Mouse (Mus musculus): ENCODE data around the gene Grcc10. TPM values are rescaled to one million over a fixed set of nuclear protein-coding genes. Genes with fewer than 3 reads are reported as not detected.

Grcc10 gene
- polyA plus RNA-seq, 1 experiment: 143 TPM

- TF ChIP-seq POLR2A (IDR thresholded peaks at IDR 0.05; ENCODE audit: low read depth, low read length): no peak
- no peak for TF ChIP-seq CTCF (IDR thresholded peaks at IDR 0.05; ENCODE audit: extremely low read depth, insufficient read length, insufficient replicate concordance, low read depth, low read length)
- Histone ChIP-seq H3K27me3 (ENCODE audit: control insufficient read depth, insufficient read depth, low read length) (no peaks in the 10 kb centered on the region), H3K36me3 (ENCODE audit: control insufficient read depth, insufficient read depth, low read length) (peaks cover 8% of the 10 kb centered on the region), H3K4me3 (ENCODE audit: low read depth, low read length) (peak overlapping the region; percentile 55; the same call in 1 of the 2 replicates), H3K27ac (ENCODE audit: insufficient read depth, low read depth, low read length) (peak overlapping the region; percentile 99), H3K4me1 (ENCODE audit: control insufficient read depth, insufficient read depth, insufficient read length, low read length) (peaks cover 19% of the 10 kb centered on the region)
- WGBS: 63% methylated on average over 3 of the region's 3 CpGs
Observed at GRCm38 (mm10) chr6:124741842-124742241, 668 bp upstream of the Grcc10 start.

- under 1% methylated on average over 29 of the region's 29 CpGs for WGBS
- Histone ChIP-seq H3K4me1 (ENCODE audit: control insufficient read depth, insufficient read depth, insufficient read length, low read length) (peaks cover 15% of the 10 kb centered on the region), H3K36me3 (ENCODE audit: control insufficient read depth, insufficient read depth, low read length) (peaks cover 8% of the 10 kb centered on the region), H3K4me3 (ENCODE audit: low read depth, low read length) (peak overlapping the region; percentile 74), H3K27me3 (ENCODE audit: control insufficient read depth, insufficient read depth, low read length) (no peaks in the 10 kb centered on the region), H3K27ac (ENCODE audit: insufficient read depth, low read depth, low read length) (peak overlapping the region; percentile 99)
- no peak for TF ChIP-seq POLR2A (IDR thresholded peaks at IDR 0.05; ENCODE audit: low read depth, low read length)
- peak; percentile 58; the same call in 1 of the 2 replicates for TF ChIP-seq CTCF (IDR thresholded peaks at IDR 0.05; ENCODE audit: extremely low read depth, insufficient read length, insufficient replicate concordance, low read depth, low read length)
Observed at GRCm38 (mm10) chr6:124740211-124740887, 825 bp downstream of the Grcc10 start.

DNA sequence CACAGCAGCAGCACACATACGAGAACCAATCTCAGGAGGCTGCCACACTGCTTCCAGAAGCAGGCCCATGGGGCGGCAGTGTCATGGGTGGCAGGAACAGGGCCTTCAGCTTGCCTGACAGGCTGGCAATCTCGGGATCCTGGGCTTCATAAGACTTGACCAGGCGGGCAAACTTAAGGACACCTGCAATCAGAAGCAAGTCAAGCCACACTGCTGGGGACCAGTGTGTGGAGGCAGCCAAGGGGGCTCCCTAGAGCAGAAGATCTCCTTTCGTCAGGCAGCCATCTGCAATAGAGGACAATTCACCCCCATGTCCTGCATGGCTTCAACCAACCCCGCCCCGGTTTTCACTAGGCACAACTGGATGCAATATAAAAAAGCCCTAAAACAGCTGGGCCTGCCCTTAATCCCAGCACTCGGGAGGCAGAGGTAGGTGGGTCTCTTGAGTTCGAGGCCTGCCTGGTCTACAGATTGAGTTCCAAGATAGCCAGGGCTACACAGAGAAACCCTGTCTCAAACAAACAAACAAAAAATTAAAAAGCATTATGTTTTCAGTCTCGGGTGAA lies 1.9 kb downstream of the Grcc10 start:
- H3K36me3 ChIP-seq (ENCODE audit: control insufficient read depth, insufficient read depth, low read length): peaks cover 7% of the 10 kb centered on the region
- 56% methylated on average over 10 of the region's 10 CpGs for WGBS
- peak overlapping the region; percentile 84 for H3K27ac ChIP-seq (ENCODE audit: insufficient read depth, low read depth, low read length)
- H3K4me3 ChIP-seq (ENCODE audit: low read depth, low read length): no peak overlapping the region
- H3K4me1 ChIP-seq (ENCODE audit: control insufficient read depth, insufficient read depth, insufficient read length, low read length): peaks cover 9% of the 10 kb centered on the region
- TF ChIP-seq CTCF (IDR thresholded peaks at IDR 0.05; ENCODE audit: extremely low read depth, insufficient read length, insufficient replicate concordance, low read depth, low read length): no peak
- TF ChIP-seq POLR2A (IDR thresholded peaks at IDR 0.05; ENCODE audit: low read depth, low read length): no peak
- no peaks in the 10 kb centered on the region for H3K27me3 ChIP-seq (ENCODE audit: control insufficient read depth, insufficient read depth, low read length)

DNA sequence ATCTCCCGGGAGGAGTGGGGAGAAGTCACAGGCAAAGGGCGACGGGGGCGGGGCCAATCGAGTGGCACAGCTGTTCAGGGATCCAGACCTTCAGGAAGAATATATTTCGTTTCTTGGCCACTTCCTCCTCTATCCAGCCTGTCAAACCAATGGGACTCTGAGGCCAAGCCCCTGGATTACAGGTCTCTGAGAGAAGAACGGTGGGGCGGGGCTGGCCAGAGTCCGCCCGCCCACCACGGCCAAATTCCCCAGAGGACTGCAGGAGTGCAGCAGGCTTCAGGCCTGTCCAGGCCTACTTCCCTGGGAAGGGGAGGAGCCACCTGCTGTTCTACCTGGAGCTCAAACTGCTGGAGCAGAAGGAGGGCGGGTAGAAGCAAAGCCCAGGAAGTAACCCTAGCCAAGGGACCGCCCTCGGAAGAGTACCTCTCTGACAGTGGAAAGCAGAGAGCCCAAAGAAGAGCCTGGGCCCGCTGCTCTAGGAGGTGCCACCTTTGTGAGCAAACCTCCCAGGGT lies 2.6 kb downstream of the Grcc10 start, which contains the start of gene Ptpn6:
Gene Ptpn6 (minus strand): TSS at position 204 of the 513 bp plus-strand sequence.
- peak within 1 kb of the TSS; percentile 48 for H3K4me3 ChIP-seq (ENCODE audit: low read depth, low read length)
- peaks cover 9% of the 10 kb centered on the region for H3K4me1 ChIP-seq (ENCODE audit: control insufficient read depth, insufficient read depth, insufficient read length, low read length)
- 0 out of 2 replicates have a peak, but pooled peaks have one; percentile 7 for TF ChIP-seq CTCF (IDR thresholded peaks at IDR 0.05; ENCODE audit: extremely low read depth, insufficient read length, insufficient replicate concordance, low read depth, low read length)
- TF ChIP-seq POLR2A (IDR thresholded peaks at IDR 0.05; ENCODE audit: low read depth, low read length): no peak; the same call in 1 of the 2 replicates
- H3K27ac ChIP-seq (ENCODE audit: insufficient read depth, low read depth, low read length): peak within 1 kb of the TSS; percentile 84
- WGBS: 7% methylated on average over 15 of the region's 15 CpGs
- H3K36me3 ChIP-seq (ENCODE audit: control insufficient read depth, insufficient read depth, low read length): peaks cover 7% of the 10 kb centered on the region
- H3K27me3 ChIP-seq (ENCODE audit: control insufficient read depth, insufficient read depth, low read length): no peaks in the 10 kb centered on the region

GRCm38 (mm10) chr6:124737040-124737439 lies 4.1 kb downstream of the Grcc10 start:
- WGBS: 88% methylated on average over 11 of the region's 11 CpGs
- no peak for TF ChIP-seq CTCF (IDR thresholded peaks at IDR 0.05; ENCODE audit: extremely low read depth, insufficient read length, insufficient replicate concordance, low read depth, low read length)
- no peak for TF ChIP-seq POLR2A (IDR thresholded peaks at IDR 0.05; ENCODE audit: low read depth, low read length)
- Histone ChIP-seq H3K27me3 (ENCODE audit: control insufficient read depth, insufficient read depth, low read length) (no peaks in the 10 kb centered on the region), H3K36me3 (ENCODE audit: control insufficient read depth, insufficient read depth, low read length) (no peaks in the 10 kb centered on the region), H3K4me1 (ENCODE audit: control insufficient read depth, insufficient read depth, insufficient read length, low read length) (peaks cover 17% of the 10 kb centered on the region), H3K4me3 (ENCODE audit: low read depth, low read length) (no peak overlapping the region), H3K27ac (ENCODE audit: insufficient read depth, low read depth, low read length) (no peak overlapping the region)

GRCm38 (mm10) chr6:124734417-124734816 lies 6.8 kb downstream of the Grcc10 start:
- Histone ChIP-seq H3K4me3 (ENCODE audit: low read depth, low read length) (no peak overlapping the region), H3K36me3 (ENCODE audit: control insufficient read depth, insufficient read depth, low read length) (peaks cover 2% of the 10 kb centered on the region; the same call in 1 of the 2 replicates), H3K27ac (ENCODE audit: insufficient read depth, low read depth, low read length) (no peak overlapping the region), H3K4me1 (ENCODE audit: control insufficient read depth, insufficient read depth, insufficient read length, low read length) (peaks cover 11% of the 10 kb centered on the region), H3K27me3 (ENCODE audit: control insufficient read depth, insufficient read depth, low read length) (no peaks in the 10 kb centered on the region)
- WGBS: 91% methylated on average over 3 of the region's 3 CpGs
- TF ChIP-seq CTCF (IDR thresholded peaks at IDR 0.05; ENCODE audit: extremely low read depth, insufficient read length, insufficient replicate concordance, low read depth, low read length) (no peak), POLR2A (IDR thresholded peaks at IDR 0.05; ENCODE audit: low read depth, low read length) (no peak)
